Mouse (Mus musculus): Measurements from ENCODE around the gene Zfp658.

- TF ChIP-seq CTCF (IDR thresholded peaks at IDR 0.05; ENCODE audit: control insufficient read depth, insufficient read depth, insufficient replicate concordance, low read depth, low read length) (no peak), POLR2A (IDR thresholded peaks at IDR 0.05; ENCODE audit: control insufficient read depth, low read depth, low read length) (no peak)
Measured at GRCm38 (mm10) chr7:43607743-43608287, 45.8 kb downstream of the Zfp658 start.
